16 mouse cellular contexts compared by ENCODE assay signal in genomic region chr19:38478286-38478685, GRCm38 (mm10). TPM values are rescaled to one million over a fixed set of nuclear protein-coding genes. Genes with fewer than 3 reads are reported as not detected.
DNase-seq lines count a peak whose midpoint lies in the region; ATAC-seq lines count a peak whose summit lies in the region.
"Had no signal": no experiment of that assay in that cellular context is flagged by ENCODE, and none has a peak within 500 bp of the region (broad histone marks: within the 10 kb centered on the region; RNA-seq: fewer than 3 reads in every experiment).

No protein-coding gene starts in this region.

- WGBS in heart, embryonic 13.5 days, result 55% methylated on average over 5 of the region's 5 CpGs
- WGBS in midbrain, embryonic 10.5 days, result 47% methylated on average over 5 of the region's 5 CpGs
- 51% methylated on average over 5 of the region's 5 CpGs for WGBS in midbrain, embryonic 15.5 days
- 7% methylated on average over 5 of the region's 5 CpGs for WGBS in neural tube, embryonic 14.5 days

- ATAC-seq in heart, embryonic 13.5 days (ENCODE audit: extremely low read depth, insufficient number of reproducible peaks, low FRiP score, low TSS enrichment), result no peak
- ATAC-seq in midbrain, embryonic 15.5 days (replicated peaks), result no peak
- ATAC-seq in neural tube, embryonic 14.5 days (ENCODE audit: low read depth), result 0 out of 2 replicates have a peak, but pooled peaks have one; percentile 9

- H3K9ac ChIP-seq in heart, embryonic 13.5 days, result no peak overlapping the region
- H3K9ac ChIP-seq in midbrain, embryonic 15.5 days, result no peak overlapping the region
- H3K9ac ChIP-seq in neural tube, embryonic 14.5 days (replicated peaks; ENCODE audit: low read depth, low read length), result no peak overlapping the region
- H3K9ac ChIP-seq: stomach, embryonic 15.5 days had no signal

- peak overlapping the region; percentile 79 for H3K27ac ChIP-seq in heart, embryonic 13.5 days (replicated peaks)
- H3K27ac ChIP-seq in midbrain, embryonic 10.5 days (replicated peaks), result peak overlapping the region; percentile 38; the same call in 1 of the 2 replicates
- no peak overlapping the region for H3K27ac ChIP-seq in midbrain, embryonic 15.5 days
- H3K27ac ChIP-seq in neural tube, embryonic 14.5 days (ENCODE audit: low read depth, low read length), result no peak overlapping the region
- H3K27ac ChIP-seq: stomach, embryonic 15.5 days had no signal

- H3K9me3 ChIP-seq in heart, embryonic 13.5 days, result no peaks in the 10 kb centered on the region
- no peaks in the 10 kb centered on the region for H3K9me3 ChIP-seq in midbrain, embryonic 10.5 days (replicated peaks)
- no peaks in the 10 kb centered on the region for H3K9me3 ChIP-seq in midbrain, embryonic 15.5 days
- no peaks in the 10 kb centered on the region for H3K9me3 ChIP-seq in neural tube, embryonic 14.5 days (ENCODE audit: control insufficient read depth, low read length)
- H3K9me3 ChIP-seq: stomach, embryonic 15.5 days had no signal

- no peaks in the 10 kb centered on the region for H3K36me3 ChIP-seq in heart, embryonic 13.5 days
- H3K36me3 ChIP-seq in midbrain, embryonic 10.5 days, result no peaks in the 10 kb centered on the region
- no peaks in the 10 kb centered on the region for H3K36me3 ChIP-seq in midbrain, embryonic 15.5 days (replicated peaks)
- no peaks in the 10 kb centered on the region for H3K36me3 ChIP-seq in neural tube, embryonic 14.5 days (ENCODE audit: control insufficient read depth, insufficient read depth, low read length)
- H3K36me3 ChIP-seq: stomach, embryonic 15.5 days had no signal

- peak overlapping the region; percentile 62 for H3K4me2 ChIP-seq in heart, embryonic 13.5 days
- H3K4me2 ChIP-seq in midbrain, embryonic 15.5 days, result no peak overlapping the region
- no peak overlapping the region for H3K4me2 ChIP-seq in neural tube, embryonic 14.5 days (ENCODE audit: low read depth, low read length)

- H3K4me1 ChIP-seq in heart, embryonic 13.5 days, result peaks cover 51% of the 10 kb centered on the region
- peaks cover 56% of the 10 kb centered on the region for H3K4me1 ChIP-seq in midbrain, embryonic 10.5 days
- peaks cover 39% of the 10 kb centered on the region for H3K4me1 ChIP-seq in midbrain, embryonic 15.5 days
- peaks cover 3% of the 10 kb centered on the region; the same call in 1 of the 2 replicates for H3K4me1 ChIP-seq in neural tube, embryonic 14.5 days (ENCODE audit: control insufficient read depth, insufficient read depth, low read length)

- H3K4me3 ChIP-seq in heart, embryonic 13.5 days, result no peak overlapping the region
- H3K4me3 ChIP-seq in midbrain, embryonic 10.5 days, result no peak overlapping the region
- no peak overlapping the region for H3K4me3 ChIP-seq in midbrain, embryonic 15.5 days
- no peak overlapping the region for H3K4me3 ChIP-seq in neural tube, embryonic 14.5 days (ENCODE audit: low read depth, low read length)
- H3K4me3 ChIP-seq: erythroblast, embryonic 14.5 days; stomach, embryonic 15.5 days had no signal

- no peak for DNase-seq in heart, adult 18-20 months
- peak; percentile 14 for DNase-seq in midbrain, embryonic 10.5 days (ENCODE audit: low spot score)
- peak; percentile 33 for DNase-seq in forelimb bud, embryonic 11.5 days (ENCODE audit: low read depth, low spot score)
- DNase-seq in cerebellum, postnatal 14 days, result no peak
- no peak for DNase-seq in left cerebral cortex, adult 9 months (ENCODE audit: low spot score in 2 of 2)
- DNase-seq: kidney, postnatal 36 days; right cerebral cortex, postnatal 4 days; thymus, postnatal 4 days had no signal

- 0 out of 2 replicates have a peak, but pooled peaks cover 4% of the 10 kb centered on the region for H3K27me3 ChIP-seq in heart, embryonic 13.5 days (replicated peaks)
- H3K27me3 ChIP-seq in midbrain, embryonic 10.5 days (ENCODE audit: low read depth, poor library complexity, severe bottlenecking), result peaks cover 44% of the 10 kb centered on the region
- H3K27me3 ChIP-seq in midbrain, embryonic 15.5 days (replicated peaks), result peaks cover 29% of the 10 kb centered on the region
- H3K27me3 ChIP-seq in neural tube, embryonic 14.5 days (ENCODE audit: control insufficient read depth, insufficient read depth, low read length), result peaks cover 5% of the 10 kb centered on the region; the same call in 1 of the 2 replicates

RNA-seq across cellular contexts. Expression of gene Plce1, which starts 2.6 kb away (rescaled TPM):
- 4.5 and 4.8 TPM in 2 replicates for polyA plus RNA-seq in heart, embryonic 13.5 days (2015; fragmentation: Nextera tagmentation; extraction: Ambion mirVana)
- 10 to 100 TPM; 16.2 to 17.0 TPM for total RNA-seq in heart, adult 18-20 months (2021)
- polyA plus RNA-seq in midbrain, embryonic 10.5 days (2016; fragmentation: Nextera tagmentation; extraction: Ambion mirVana), result 3.1 and 3.9 TPM in 2 replicates
- polyA plus RNA-seq in midbrain, embryonic 15.5 days (2015; fragmentation: Nextera tagmentation; extraction: Ambion mirVana), result 4.0 and 5.1 TPM in 2 replicates
- 3.9 and 5.2 TPM in 2 replicates for polyA plus RNA-seq in neural tube, embryonic 14.5 days (2014; fragmentation: Nextera tagmentation; extraction: Ambion mirVana)
- total RNA-seq: hematopoietic stem cell, adult 5-6 weeks; MEL had no signal
- polyA plus RNA-seq: C2C12; erythroblast, embryonic 14.5 days had no signal

Comparison
In these comparisons a context has a peak if more than half of its experiments do, and no peak if none do; other contexts are left out.
1. H3K27ac ChIP-seq: peak in heart, embryonic 13.5 days (single experiment) and midbrain, embryonic 10.5 days (single experiment); none in midbrain, embryonic 15.5 days (single experiment) and neural tube, embryonic 14.5 days (single experiment).
2. DNase-seq: peak in midbrain, embryonic 10.5 days (single experiment) and forelimb bud, embryonic 11.5 days (single experiment); none in heart, adult 18-20 months (0 of 2), cerebellum, postnatal 14 days (0 of 2) and left cerebral cortex, adult 9 months (0 of 2).